Mouse (Mus musculus) cerebellum, adult 2 months (tissue): ENCODE results near the gene Kdelr1.

Source experiments
- CTCF ChIP-seq: fragments of 200-500 bp; IDR thresholded peaks from 2 replicates; pipeline ENCODE4 v1.5.1; 2011; ENCODE audit warnings: low read depth, mild to moderate bottlenecking, control low read depth, low read length, moderate library complexity, borderline replicate concordance; ENCODE audit not compliant: insufficient read depth
- POLR2A ChIP-seq: fragments of 200-500 bp; IDR thresholded peaks from 2 replicates; pipeline ENCODE4 v1.6.1; 2011; ENCODE audit warnings: low read length, control low read depth, borderline replicate concordance; ENCODE audit not compliant: insufficient read depth

DNA sequence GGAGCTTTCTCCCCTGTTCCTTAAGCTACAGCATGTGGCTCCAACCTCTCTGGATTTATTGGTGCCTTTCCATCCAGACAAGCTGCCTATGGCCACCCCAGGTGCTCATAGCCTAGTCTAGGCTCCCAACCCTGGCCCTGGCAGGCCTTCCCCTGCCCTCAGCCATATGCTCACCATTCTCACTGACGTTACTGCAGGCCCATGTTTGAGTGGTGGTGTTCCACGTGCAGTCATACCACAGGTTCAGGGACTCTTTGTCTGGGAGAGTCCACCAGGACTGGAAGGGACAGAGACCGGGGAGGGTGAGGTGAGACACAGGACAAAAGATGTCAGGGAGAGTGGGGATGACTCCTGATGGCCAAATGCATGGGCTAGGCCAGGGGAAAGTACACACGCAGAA, 47.2 kb downstream of the Kdelr1 start:
- TF ChIP-seq POLR2A (no peak), CTCF (no peak)
